Mouse (Mus musculus) kidney, embryonic 14.5 days (tissue): ENCODE results near the gene Gm7347. TPM values are rescaled to one million over a fixed set of nuclear protein-coding genes. Genes with fewer than 3 reads are reported as not detected.
A peak's percentile ranks its signal among the peaks of the same experiment; 100 is the strongest.
"Not testable (repeated sequence)": the region's sequence is repeated elsewhere in the genome, so short reads cannot be mapped to it uniquely, and the experiment has no call there.

ENCODE experiments used
- ATAC-seq: fragments of 200-750 bp; cut with Nextera tagmentation; 2 replicates; pipeline ENCODE4 v1.8.0; 2017; ENCODE audit warnings: moderate number of reproducible peaks, mild to moderate bottlenecking, moderate TSS enrichment, moderate library complexity; ENCODE audit not compliant: low FRiP score, low TSS enrichment
- H3K27ac ChIP-seq: fragments of 300-500 bp; sonication (generic); 2 replicates; pipeline ENCODE4 v1.5.1; 2014; ENCODE audit warnings: low read depth, mild to moderate bottlenecking, low read length, moderate library complexity, mixed read lengths
- H3K27me3 ChIP-seq: fragments of 300-500 bp; sonication (generic); 2 replicates; pipeline ENCODE4 v1.6.1; 2014; ENCODE audit warnings: mild to moderate bottlenecking, low read length; ENCODE audit not compliant: control insufficient read depth, insufficient read depth
- H3K36me3 ChIP-seq: fragments of 300-500 bp; sonication (generic); 2 replicates; pipeline ENCODE4 v1.6.1; 2014; ENCODE audit warnings: low read length, mixed read lengths; ENCODE audit not compliant: control insufficient read depth, insufficient read depth
- H3K4me1 ChIP-seq: fragments of 300-500 bp; sonication (generic); 2 replicates; pipeline ENCODE4 v1.6.1; 2014; ENCODE audit warnings: low read length, mixed read lengths; ENCODE audit not compliant: control insufficient read depth, insufficient read depth
- H3K4me2 ChIP-seq: fragments of 300-500 bp; sonication (generic); replicated peaks from 2 replicates; pipeline ENCODE4 v1.6.1; 2014; ENCODE audit warnings: low read depth, mild to moderate bottlenecking, low read length
- H3K4me3 ChIP-seq: fragments of 300-500 bp; sonication (generic); 2 replicates; pipeline ENCODE4 v1.5.1; 2014; ENCODE audit warnings: mild to moderate bottlenecking, low read length
- H3K9ac ChIP-seq: fragments of 300-500 bp; sonication (generic); 2 replicates; pipeline ENCODE4 v1.6.1; 2014; ENCODE audit warnings: low read depth, mild to moderate bottlenecking, low read length, moderate library complexity
- H3K9me3 ChIP-seq: fragments of 300-500 bp; sonication (generic); 2 replicates; pipeline ENCODE4 v1.6.1; 2016; ENCODE audit warnings: low read length; ENCODE audit not compliant: control insufficient read depth
- WGBS: fragments of 180-500 bp; shearing (Covaris S2); extraction: QIAGEN DNeasy Blood & Tissue Kit; methylation state at CpG from one replicate; pipeline ENCODE4 v1.1.7; 2014; 5-methylcytosine and 5-hydroxymethylcytosine counted together
- polyA plus RNA-seq: library from polyadenylated mRNA; unstranded; fragments of >200 nt; fragmentation: Nextera tagmentation; extraction: Ambion mirVana; gene quantifications from 2 replicates; pipeline ENCODE4 v1.2.1, GENCODE M21; 2014

Gm7347 gene
- 0.11 TPM in 1 of 2 replicates, not detected in the other for polyA plus RNA-seq

DNA sequence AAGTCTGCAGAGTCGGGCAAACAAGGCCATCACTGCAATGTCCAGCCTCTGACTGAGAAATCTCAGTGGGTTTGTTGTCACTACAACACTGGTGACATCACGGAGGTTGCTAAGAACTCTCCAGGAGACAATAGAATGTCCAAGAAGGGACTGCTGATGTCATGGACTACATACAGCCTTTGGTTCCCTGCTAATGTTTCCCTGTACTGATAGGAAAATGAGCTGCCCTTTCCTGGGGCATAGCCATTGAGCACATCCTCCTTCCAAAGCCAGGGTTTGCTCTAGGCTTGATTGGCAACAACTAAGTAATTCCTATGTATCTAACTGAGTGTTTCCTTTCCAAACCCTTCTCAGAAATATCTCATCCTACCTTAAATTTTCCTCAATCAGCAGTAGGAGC, at the start of gene Gm7347:
Gm7347 (minus strand) TSS at position 101 of the 400 bp plus-strand sequence.
- no CpG with 5 or more reads among the region's 2 CpGs for WGBS
- H3K27me3 ChIP-seq, H3K4me2 ChIP-seq, H3K9me3 ChIP-seq, ATAC-seq, H3K4me1 ChIP-seq, H3K27ac ChIP-seq, H3K36me3 ChIP-seq, H3K4me3 ChIP-seq, H3K9ac ChIP-seq: not testable (repeated sequence)

DNA sequence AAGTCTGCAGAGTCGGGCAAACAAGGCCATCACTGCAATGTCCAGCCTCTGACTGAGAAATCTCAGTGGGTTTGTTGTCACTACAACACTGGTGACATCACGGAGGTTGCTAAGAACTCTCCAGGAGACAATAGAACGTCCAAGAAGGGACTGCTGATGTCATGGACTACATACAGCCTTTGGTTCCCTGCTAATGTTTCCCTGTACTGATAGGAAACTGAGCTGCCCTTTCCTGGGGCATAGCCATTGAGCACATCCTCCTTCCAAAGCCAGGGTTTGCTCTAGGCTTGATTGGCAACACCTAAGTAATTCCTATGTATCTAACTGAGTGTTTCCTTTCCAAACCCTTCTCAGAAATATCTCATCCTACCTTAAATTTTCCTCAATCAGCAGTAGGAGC, 46.9 kb upstream of the Gm7347 start, which contains the start of gene 5031410I06Rik:
5031410I06Rik (minus strand) TSS at position 101 of the 400 bp plus-strand sequence.
- not testable (repeated sequence) for H3K27me3 ChIP-seq, H3K9me3 ChIP-seq, H3K4me2 ChIP-seq, H3K36me3 ChIP-seq, ATAC-seq, H3K4me1 ChIP-seq, H3K27ac ChIP-seq, H3K4me3 ChIP-seq, H3K9ac ChIP-seq
- no CpG with 5 or more reads among the region's 3 CpGs for whole genome bisulfite sequencing

DNA sequence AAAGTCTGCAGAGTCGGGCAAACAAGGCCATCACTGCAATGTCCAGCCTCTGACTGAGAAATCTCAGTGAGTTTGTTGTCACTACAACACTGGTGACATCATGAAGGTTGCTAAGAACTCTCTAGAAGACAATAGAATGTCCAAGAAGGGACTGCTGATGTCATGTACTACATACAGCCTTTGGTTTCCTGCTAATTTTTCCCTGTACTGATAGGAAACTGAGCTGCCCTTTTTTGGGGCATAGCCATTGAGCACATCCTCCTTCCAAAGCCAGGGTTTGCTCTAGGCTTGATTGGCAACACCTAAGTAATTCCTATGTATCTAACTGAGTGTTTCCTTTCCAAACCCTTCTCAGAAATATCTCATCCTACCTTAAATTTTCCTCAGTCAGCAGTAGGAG, 30.8 kb upstream of the Gm7347 start, which contains the start of gene Gm10471:
Gm10471 (minus strand) TSS at position 101 of the 400 bp plus-strand sequence.
- not testable (repeated sequence) for H3K4me2 ChIP-seq, H3K4me1 ChIP-seq, H3K36me3 ChIP-seq, ATAC-seq, H3K9me3 ChIP-seq, H3K27ac ChIP-seq, H3K4me3 ChIP-seq, H3K9ac ChIP-seq, H3K27me3 ChIP-seq
- WGBS, result 88% methylated on average over 1 of the region's 1 CpGs

DNA sequence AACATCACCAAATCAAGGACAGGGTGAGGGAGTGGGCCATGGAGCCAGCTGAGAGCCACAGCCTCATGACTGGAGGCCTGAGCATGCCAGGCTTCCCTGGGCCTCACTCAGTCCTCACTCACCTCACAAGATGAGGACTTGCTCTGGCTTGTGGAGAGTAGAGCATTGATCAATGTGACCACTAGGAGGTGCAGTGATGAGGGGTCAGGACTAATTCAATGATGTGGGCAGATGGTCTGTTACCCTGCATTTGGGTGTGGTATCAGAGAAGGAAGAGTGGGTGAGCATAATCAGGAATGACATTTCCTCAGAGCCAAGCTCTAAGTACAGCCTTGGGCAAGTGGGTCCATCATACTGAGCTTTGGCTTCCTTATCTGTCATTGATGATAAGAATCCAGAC, 20.6 kb upstream of the Gm7347 start:
- not testable (repeated sequence) for H3K4me2 ChIP-seq, ATAC-seq, H3K36me3 ChIP-seq, H3K9me3 ChIP-seq, H3K27me3 ChIP-seq, H3K27ac ChIP-seq, H3K4me1 ChIP-seq, H3K4me3 ChIP-seq, H3K9ac ChIP-seq

DNA sequence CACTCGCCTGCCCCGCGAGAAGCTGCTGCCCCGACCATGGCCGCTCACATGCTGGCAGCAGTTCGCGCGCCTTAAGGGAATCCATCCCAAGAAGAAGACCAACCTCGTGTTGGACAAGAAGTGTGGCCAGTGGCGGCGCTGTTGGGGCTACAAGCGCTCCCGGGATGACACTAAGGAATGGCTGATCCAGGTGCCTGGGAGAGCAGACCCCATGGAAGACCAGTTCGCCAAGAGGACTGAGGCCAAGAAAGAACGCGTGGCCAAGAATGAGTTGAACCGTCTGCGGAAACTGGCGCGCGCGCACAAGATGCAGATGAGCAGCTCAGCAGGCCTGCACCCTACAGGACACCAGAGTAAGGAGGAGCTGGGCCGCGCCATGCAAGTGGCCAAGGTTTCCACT, 12.3 kb upstream of the Gm7347 start:
- no peak for ATAC-seq
- no peaks in the 10 kb centered on the region for H3K4me1 ChIP-seq
- no peak overlapping the region for H3K27ac ChIP-seq
- H3K36me3 ChIP-seq, result no peaks in the 10 kb centered on the region
- H3K9ac ChIP-seq, result no peak overlapping the region
- no peaks in the 10 kb centered on the region; the same call in 1 of the 2 replicates for H3K9me3 ChIP-seq
- WGBS, result 92% methylated on average over 24 of the region's 24 CpGs
- no peak overlapping the region for H3K4me3 ChIP-seq
- no peak overlapping the region for H3K4me2 ChIP-seq
- H3K27me3 ChIP-seq, result no peaks in the 10 kb centered on the region

DNA sequence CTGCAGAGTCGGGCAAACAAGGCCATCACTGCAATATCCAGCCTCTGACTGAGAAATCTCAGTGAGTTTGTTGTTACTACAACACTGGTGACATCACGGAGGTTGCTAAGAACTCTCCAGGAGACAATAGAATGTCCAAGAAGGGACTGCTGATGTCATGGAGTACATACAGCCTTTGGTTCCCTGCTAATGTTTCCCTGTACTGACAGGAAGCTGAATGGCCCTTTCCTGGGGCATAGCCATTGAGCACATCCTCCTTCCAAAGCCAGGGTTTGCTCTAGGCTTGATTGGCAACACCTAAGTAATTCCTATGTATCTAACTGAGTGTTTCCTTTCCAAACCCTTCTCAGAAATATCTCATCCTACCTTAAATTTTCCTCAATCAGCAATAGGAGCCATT, 18.9 kb downstream of the Gm7347 start, which contains the start of gene Speer4a:
Speer4a (minus strand) TSS at position 101 of the 400 bp plus-strand sequence.
- not testable (repeated sequence) for ATAC-seq, H3K27ac ChIP-seq
- 84% methylated on average over 2 of the region's 2 CpGs for WGBS

DNA sequence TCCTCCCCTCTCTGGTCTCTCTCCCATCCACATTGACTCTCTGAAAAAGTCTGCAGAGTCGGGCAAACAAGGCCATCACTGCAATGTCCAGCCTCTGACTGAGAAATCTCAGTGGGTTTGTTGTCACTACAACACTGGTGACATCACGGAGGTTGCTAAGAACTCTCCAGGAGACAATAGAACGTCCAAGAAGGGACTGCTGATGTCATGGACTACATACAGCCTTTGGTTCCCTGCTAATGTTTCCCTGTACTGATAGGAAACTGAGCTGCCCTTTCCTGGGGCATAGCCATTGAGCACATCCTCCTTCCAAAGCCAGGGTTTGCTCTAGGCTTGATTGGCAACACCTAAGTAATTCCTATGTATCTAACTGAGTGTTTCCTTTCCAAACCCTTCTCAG, 35.6 kb downstream of the Gm7347 start, which contains the start of gene Gm5862:
Gm5862 (minus strand) TSS at position 101 of the 400 bp plus-strand sequence.
- H3K27ac ChIP-seq, H3K27me3 ChIP-seq, H3K4me2 ChIP-seq, H3K4me3 ChIP-seq, H3K9me3 ChIP-seq, H3K4me1 ChIP-seq, ATAC-seq, H3K9ac ChIP-seq, H3K36me3 ChIP-seq: not testable (repeated sequence)
- no CpG with 5 or more reads among the region's 3 CpGs for WGBS

More for the DNA sequence above, 18.9 kb downstream of the Gm7347 start, which contains the start of gene Speer4a:
- not testable (repeated sequence) for H3K4me2 ChIP-seq, H3K4me3 ChIP-seq, H3K36me3 ChIP-seq, H3K9me3 ChIP-seq, H3K27me3 ChIP-seq, H3K4me1 ChIP-seq, H3K9ac ChIP-seq

DNA sequence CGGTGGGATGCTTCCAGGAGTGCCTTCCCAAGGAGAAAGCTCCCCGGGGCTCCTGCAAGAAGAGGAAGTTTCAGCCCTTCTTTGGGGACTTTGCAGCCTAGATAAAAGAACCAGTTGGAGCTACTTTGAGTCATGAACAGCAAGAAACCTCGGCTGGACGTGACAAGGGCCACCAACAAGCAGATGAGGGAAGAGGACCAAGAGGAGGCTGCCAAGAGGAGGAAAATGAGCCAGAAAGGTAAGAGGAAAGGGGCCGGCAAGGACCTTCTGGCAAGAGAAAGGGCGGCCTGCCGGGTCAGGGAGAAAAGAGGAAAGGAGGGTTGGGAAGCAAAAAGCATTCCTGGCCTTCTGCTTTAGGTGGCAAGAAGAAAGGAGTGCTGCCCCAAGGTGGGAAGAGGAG, 50.7 kb downstream of the Gm7347 start:
- H3K9me3 ChIP-seq, H3K9ac ChIP-seq, ATAC-seq, H3K4me3 ChIP-seq, H3K4me2 ChIP-seq, H3K4me1 ChIP-seq, H3K36me3 ChIP-seq, H3K27me3 ChIP-seq, H3K27ac ChIP-seq: not testable (repeated sequence)
- WGBS, result 72% methylated on average over 6 of the region's 7 CpGs

DNA sequence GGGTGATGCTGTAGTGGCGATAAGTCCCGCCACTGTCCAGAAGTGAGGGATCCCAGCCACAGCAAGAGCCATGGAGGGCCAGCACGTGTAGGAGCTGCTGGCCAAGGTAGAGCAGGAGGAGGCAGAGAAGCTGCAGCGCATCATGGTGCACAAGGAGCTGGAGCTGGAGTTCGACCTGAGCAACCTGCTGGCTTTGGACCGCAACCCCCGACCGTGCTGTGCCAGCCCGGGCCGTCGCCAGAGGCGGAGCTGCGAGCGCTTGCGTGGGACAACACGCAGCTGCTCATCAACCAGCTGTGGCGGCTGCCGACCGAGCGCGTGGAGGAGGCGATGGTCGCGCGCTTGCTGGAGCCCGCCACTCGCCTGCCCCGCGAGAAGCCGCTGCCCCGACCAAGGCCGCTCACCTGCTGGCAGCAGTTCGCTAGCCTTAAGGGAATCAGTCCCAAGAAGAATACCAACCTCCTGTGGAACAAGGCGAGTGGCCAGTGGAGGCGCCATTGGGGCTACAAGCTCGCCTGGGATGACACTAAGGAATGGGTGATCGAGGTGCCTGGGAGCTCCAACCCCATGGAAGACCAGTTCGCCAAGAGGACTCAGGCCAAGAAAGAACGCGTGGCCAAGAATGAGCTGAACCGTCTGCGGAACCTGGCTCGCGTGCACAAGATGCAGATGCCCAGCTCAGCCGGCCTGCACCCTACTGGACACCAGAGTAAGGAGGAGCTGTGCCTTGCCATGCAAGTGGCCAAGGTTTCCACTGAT, 51.3 kb downstream of the Gm7347 start:
- H3K27me3 ChIP-seq, H3K4me1 ChIP-seq, H3K9me3 ChIP-seq, H3K9ac ChIP-seq, H3K36me3 ChIP-seq, H3K27ac ChIP-seq: not testable (repeated sequence)
- Histone ChIP-seq H3K4me3 (peak overlapping the region; percentile 35), H3K4me2 (peak overlapping the region; percentile 53)
- peak; percentile 92 for ATAC-seq
- WGBS, result 24% methylated on average over 45 of the region's 45 CpGs
